8 mouse cellular contexts compared by ENCODE assay signal in genomic region chr10:89744871-89745665, GRCm38 (mm10). TPM values are rescaled to one million over a fixed set of nuclear protein-coding genes. Genes with fewer than 3 reads are reported as not detected.
DNase-seq lines count a peak whose midpoint lies in the region; ATAC-seq lines count a peak whose summit lies in the region.

Gene Uhrf1bp1l, plus strand, starts transcription at chr10:89744991.

- H3K36me3 ChIP-seq in intestine, embryonic 14.5 days (ENCODE audit: control insufficient read depth, insufficient read depth, low read length), result no peaks in the 10 kb centered on the region

- peak; percentile 92 for ATAC-seq in intestine, embryonic 14.5 days (replicated peaks; ENCODE audit: low FRiP score, low TSS enrichment, low read depth)
- ATAC-seq in megakaryocyte progenitor cell, adult 5-6 weeks (replicated peaks; ENCODE audit: poor library complexity), result peak; percentile 72

- peak within 1 kb of the TSS; percentile 88 for H3K27ac ChIP-seq in intestine, embryonic 14.5 days (ENCODE audit: low read depth)

- under 1% methylated on average over 74 of the region's 85 CpGs for WGBS in intestine, embryonic 14.5 days

- intact Hi-C loops in left cerebral cortex, postnatal 10 days (cut with DNase I), result no loop called here

- peaks cover 5% of the 10 kb centered on the region; the same call in 1 of the 2 replicates for H3K4me1 ChIP-seq in intestine, embryonic 14.5 days (replicated peaks; ENCODE audit: control insufficient read depth, insufficient read depth, low read length)

- DNase-seq in adrenal gland, adult 2 months, result peak; percentile 95
- DNase-seq in embryo, embryonic 11 days, result peak; percentile 97
- DNase-seq in gastrocnemius, postnatal 25 days, result peak; percentile 90
- DNase-seq in intestine, embryonic 14.5 days (ENCODE audit: low spot score), result peak; percentile 97
- peak; percentile 77 to 94 for DNase-seq in left cerebral cortex, postnatal 10 days (ENCODE audit: extremely low spot score in 1 of 2, low spot score in 2 of 2)
- peak; percentile 90 to 92 for DNase-seq in right cerebral cortex, postnatal 10 days (ENCODE audit: low spot score in 2 of 2)
- DNase-seq in urinary bladder, postnatal 14 days (ENCODE audit: low spot score), result peak; percentile 95

- peak within 1 kb of the TSS; percentile 72 for H3K4me2 ChIP-seq in intestine, embryonic 14.5 days (ENCODE audit: low read length)

- H3K9ac ChIP-seq in intestine, embryonic 14.5 days (ENCODE audit: low read length), result peak within 1 kb of the TSS; percentile 87

- H3K9me3 ChIP-seq in intestine, embryonic 14.5 days (ENCODE audit: control insufficient read depth, low read length), result 0 out of 2 replicates have a peak, but pooled peaks cover 2% of the 10 kb centered on the region

- peak within 1 kb of the TSS; percentile 79 for H3K4me3 ChIP-seq in intestine, embryonic 14.5 days (ENCODE audit: low read depth, low read length)

- no peaks in the 10 kb centered on the region for H3K27me3 ChIP-seq in intestine, embryonic 14.5 days (replicated peaks; ENCODE audit: control insufficient read depth, insufficient read depth, low read length)

RNA-seq across cellular contexts. Expression of gene Uhrf1bp1l, which starts in this region (rescaled TPM):
- 10 to 100 TPM; 71.5 to 80.9 TPM for total RNA-seq in adrenal gland, adult 2 months (2021)
- polyA plus RNA-seq in adrenal gland, adult 2 months (2012; rRNA removed), result 11.9 and 14.6 TPM in 2 replicates
- 10 to 100 TPM; 15.2 to 15.3 TPM for total RNA-seq in gastrocnemius, postnatal 25 days (2021)
- polyA plus RNA-seq in intestine, embryonic 14.5 days (2014; fragmentation: Nextera tagmentation; extraction: Ambion mirVana), result 29.6 and 32.5 TPM in 2 replicates
- 10 to 100 TPM; 75.0 to 78.5 TPM for total RNA-seq in left cerebral cortex, postnatal 10 days (2021)
- 62.9 and 71.0 TPM in 2 replicates for total RNA-seq in megakaryocyte progenitor cell, adult 5-6 weeks (2015)
- total RNA-seq in megakaryocyte progenitor cell, adult 5-6 weeks (2017), result 31.8 and 41.7 TPM in 2 replicates

Comparison
In these comparisons a context has a peak if more than half of its experiments do, and no peak if none do; other contexts are left out.
1. Peak in every context shown above with its lines: DNase-seq, ATAC-seq, H3K4me3 ChIP-seq and H3K27ac ChIP-seq.